8 mouse cellular contexts compared by ENCODE assay signal in the genomic region with DNA sequence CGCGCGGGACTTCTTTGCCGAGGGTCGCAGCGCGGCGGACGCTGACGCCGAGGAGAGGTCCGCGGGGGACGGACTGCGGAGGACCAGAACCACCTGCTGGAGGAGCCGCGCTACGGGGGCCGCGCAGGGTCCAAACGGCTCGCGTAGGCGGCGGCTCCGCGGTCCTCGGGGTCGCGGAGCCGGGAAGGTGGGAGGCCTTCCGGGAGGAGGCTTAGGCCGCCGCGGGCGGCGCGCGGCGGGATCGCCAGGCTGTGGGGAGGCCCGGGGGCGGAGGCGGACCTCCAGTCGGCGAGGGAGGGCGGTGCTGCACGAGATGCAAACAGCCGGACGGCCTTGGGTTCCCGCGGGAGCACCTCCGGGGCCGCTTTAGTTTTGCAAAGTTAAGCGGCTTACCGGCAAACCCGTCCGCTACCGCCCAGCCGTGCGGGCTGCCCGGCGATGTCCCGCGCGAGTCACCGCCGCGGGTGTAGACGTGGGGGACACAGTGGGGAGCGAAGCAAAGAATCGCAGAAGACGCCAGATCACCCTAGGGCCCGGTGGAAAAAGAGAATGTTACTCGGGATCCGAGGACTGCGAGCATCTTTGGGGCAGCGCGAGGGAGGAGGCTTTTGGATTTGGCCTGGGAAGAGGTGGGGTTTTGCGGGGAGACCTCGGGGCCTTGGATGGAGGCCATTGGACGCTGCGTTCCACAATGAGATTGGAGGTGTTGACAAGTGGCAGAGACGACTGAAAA. TPM values are rescaled to one million over a fixed set of nuclear protein-coding genes. Genes with fewer than 3 reads are reported as not detected.
DNase-seq lines count a peak whose midpoint lies in the region; ATAC-seq and TF ChIP-seq lines count a peak whose summit lies in the region.

No protein-coding gene starts in this region.

- ATAC-seq in G1E (ENCODE audit: extremely low read depth, insufficient number of reproducible peaks, low FRiP score, poor library complexity, severe bottlenecking), result peak; percentile 15; the same call in 1 of the 2 replicates
- ATAC-seq in forebrain, embryonic 16.5 days, result peak; percentile 82

- peak; percentile 52 for DNase-seq in G1E (ENCODE audit: low spot score)
- DNase-seq in cerebellum, adult 11 months, result peak; percentile 41
- peak; percentile 70 to 80 for DNase-seq in heart, postnatal 36 days
- peak; percentile 63 to 72 for DNase-seq in layer of hippocampus, postnatal 10 days (ENCODE audit: low spot score in 2 of 2)
- peak; percentile 85 for DNase-seq in lung, postnatal 10 days
- peak; percentile 79 for DNase-seq in retina, postnatal 7 days (ENCODE audit: low read depth, low spot score)
- DNase-seq in urinary bladder, adult 18-20 months (ENCODE audit: low spot score in 2 of 2), result peak; percentile 53 to 70

- peaks cover 40% of the 10 kb centered on the region for H3K27me3 ChIP-seq in G1E (ENCODE audit: insufficient read depth, low read length)
- H3K27me3 ChIP-seq in forebrain, embryonic 16.5 days (replicated peaks; ENCODE audit: control insufficient read depth, insufficient read depth, low read length), result no peaks in the 10 kb centered on the region

- H3K4me1 ChIP-seq in G1E (ENCODE audit: insufficient read depth, low read depth, low read length), result peaks cover 12% of the 10 kb centered on the region
- peaks cover 21% of the 10 kb centered on the region for H3K4me1 ChIP-seq in forebrain, embryonic 16.5 days (replicated peaks; ENCODE audit: control insufficient read depth, insufficient read depth, low read length)

- H3K36me3 ChIP-seq in G1E (replicated peaks), result no peaks in the 10 kb centered on the region
- H3K36me3 ChIP-seq in forebrain, embryonic 16.5 days (ENCODE audit: control insufficient read depth, insufficient read depth), result no peaks in the 10 kb centered on the region

- intact Hi-C loops in heart, postnatal 36 days (cut with DNase I), result no loop called here

- H3K27ac ChIP-seq in forebrain, embryonic 16.5 days (ENCODE audit: low read length), result peak overlapping the region; percentile 75

- peaks cover 8% of the 10 kb centered on the region for H3K9me3 ChIP-seq in G1E (replicated peaks)
- H3K9me3 ChIP-seq in forebrain, embryonic 16.5 days (ENCODE audit: control insufficient read depth, low read length), result no peaks in the 10 kb centered on the region

- peak overlapping the region; percentile 79 for H3K4me2 ChIP-seq in forebrain, embryonic 16.5 days (ENCODE audit: low read length)

- peak overlapping the region; percentile 75 for H3K4me3 ChIP-seq in G1E (ENCODE audit: low read depth, low read length)
- peak overlapping the region; percentile 84 for H3K4me3 ChIP-seq in forebrain, embryonic 16.5 days (replicated peaks; ENCODE audit: low read length)

- TF ChIP-seq CTCF in G1E (IDR thresholded peaks at IDR 0.05; ENCODE audit: low read depth, low read length), result no peak

- under 1% methylated on average over 84 of the region's 84 CpGs for WGBS in forebrain, embryonic 16.5 days

- H3K9ac ChIP-seq in forebrain, embryonic 16.5 days (replicated peaks; ENCODE audit: low read depth, low read length), result peak overlapping the region; percentile 61

RNA-seq across cellular contexts. Expression of a gene that starts 1.1 kb away (rescaled TPM):
- total RNA-seq in G1E (2014; fragmentation: Nextera tagmentation) (0.83 and 0.98 TPM in 2 replicates), G1E (2017) (20.6 and 29.0 TPM in 2 replicates)
- 3.1 and 4.1 TPM in 2 replicates for polyA plus RNA-seq in G1E (2012)
- polyA plus RNA-seq in forebrain, embryonic 16.5 days (2015; fragmentation: Nextera tagmentation; extraction: Ambion mirVana), result 18.7 and 21.3 TPM in 2 replicates
- total RNA-seq in heart, postnatal 36 days (2021), result 10 to 100 TPM; 21.7 to 23.5 TPM
- 10 to 100 TPM; 24.3 to 24.6 TPM for total RNA-seq in layer of hippocampus, postnatal 10 days (2021)

RNA-seq across cellular contexts. Expression of a gene that starts 59.0 kb away (rescaled TPM):
- total RNA-seq in G1E (2014; fragmentation: Nextera tagmentation) (103 and 105 TPM in 2 replicates), G1E (2017) (78.1 and 84.1 TPM in 2 replicates)
- polyA plus RNA-seq in G1E (2012), result 81.7 and 84.0 TPM in 2 replicates
- polyA plus RNA-seq in forebrain, embryonic 16.5 days (2015; fragmentation: Nextera tagmentation; extraction: Ambion mirVana), result 142 and 160 TPM in 2 replicates
- 10 to 100 TPM; 47.8 to 49.6 TPM for total RNA-seq in heart, postnatal 36 days (2021)
- 100 to 1,000 TPM; 129 to 135 TPM for total RNA-seq in layer of hippocampus, postnatal 10 days (2021)

Comparison
In these comparisons a context has a peak if more than half of its experiments do, and no peak if none do; other contexts are left out.
1. Peak in every context shown above with its lines: DNase-seq, ATAC-seq, H3K4me3 ChIP-seq and H3K27ac ChIP-seq.